Mouse (Mus musculus) adrenal gland, adult 10 weeks (tissue): ENCODE measurements around the gene Gm21094. TPM values are rescaled to one million over a fixed set of nuclear protein-coding genes. Genes with fewer than 3 reads are reported as not detected.

Experiments
- polyA plus RNA-seq: library from polyadenylated mRNA; stranded (reverse); fragments of 350-450 nt; fragmentation: Illumina TruSeq; extraction: RNeasy Lipid Tissue Mini Kit (QIAGEN cat#74804); gene quantifications from one replicate; pipeline ENCODE4 v1.2.3, GENCODE M21; 2014; ENCODE audit warnings: low read depth, low replicate concordance

Gm21094 gene
- polyA plus RNA-seq: not detected

GRCm38 (mm10) chrY:32620343-32620742 is at the start of gene Gm21094:
TSS of gene Gm21094 (minus strand) at chrY:32620443.

